Mouse (Mus musculus): Measurements from ENCODE around the gene Gpsm2. TPM values are rescaled to one million over a fixed set of nuclear protein-coding genes. Genes with fewer than 3 reads are reported as not detected.

Gene Gpsm2
- total and polyA plus RNA-seq, 3 experiments, result 9.7 to 11.2 (median 10.4) TPM

DNA sequence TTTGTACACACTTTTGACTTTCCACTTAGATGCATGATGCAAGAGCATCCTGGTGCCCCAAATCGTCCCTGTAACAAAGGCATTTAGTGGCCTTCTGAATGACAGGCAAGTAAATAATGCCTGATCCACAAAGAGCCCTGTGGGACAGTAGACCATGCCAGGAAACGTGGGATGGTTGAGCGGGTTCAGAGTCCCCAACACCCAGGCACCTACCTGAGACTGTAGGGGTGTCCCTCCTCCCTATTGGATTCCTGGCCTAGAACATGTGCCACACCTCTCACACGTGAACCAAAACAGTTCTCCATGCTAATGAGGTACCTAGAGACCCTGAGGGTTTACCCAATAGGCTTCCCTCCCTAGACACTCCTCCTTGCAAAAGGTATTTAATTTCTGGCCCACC, 41.1 kb downstream of the Gpsm2 start:
- Histone ChIP-seq H3K27me3 (replicated peaks) (no peaks in the 10 kb centered on the region), H3K4me2 (ENCODE audit: insufficient read depth, low read depth, poor library complexity, severe bottlenecking) (no peak overlapping the region), H3K9ac (ENCODE audit: insufficient read depth, low read depth) (no peak overlapping the region), H3K27ac (ENCODE audit: insufficient read depth, low read depth) (no peak overlapping the region), H3K79me2 (replicated peaks; ENCODE audit: control insufficient read depth, extremely low read depth, insufficient read depth, poor library complexity, severe bottlenecking) (no peaks in the 10 kb centered on the region), H3K4me1 (ENCODE audit: control insufficient read depth in 1 of 2, insufficient read depth in 2 of 2) (peaks cover 3 to 10% of the 10 kb centered on the region in 2 experiments), H3K9me3 (replicated peaks; ENCODE audit: low read length) (no peaks in the 10 kb centered on the region), H3K4me3 (replicated peaks in 1 of 3; ENCODE audit: low read depth in 2 of 3, low read length in 2 of 3, poor library complexity in 1 of 3) (no peak overlapping the region), H3K36me3 (replicated peaks in 1 of 2; ENCODE audit: control insufficient read depth in 1 of 2, insufficient read depth in 1 of 2, low read length in 1 of 2) (peaks cover 44 to 70% of the 10 kb centered on the region in 2 experiments)
- in situ Hi-C loops (cut with MboI; ENCODE audit: low pct_ligation_motif_present, low pct_unique_long_range_greater_than_20kb, low sequenced_read_pairs), result no loop called here
- DNase-seq (ENCODE audit: extremely low read depth), result no peak
- no peak for TF ChIP-seq POLR2AphosphoS2 (IDR thresholded peaks at IDR 0.05; ENCODE audit: low read depth, low read length)
- TF ChIP-seq ETS1 (conservative IDR thresholded peaks at IDR 0.05; ENCODE audit: low read depth, low read length), result no peak
- TF ChIP-seq ZC3H11A (IDR thresholded peaks at IDR 0.05; ENCODE audit: low read depth, low read length), result no peak
- no peak for TF ChIP-seq RCOR1 (conservative IDR thresholded peaks at IDR 0.05; ENCODE audit: low read depth, low read length)
- no peak for TF ChIP-seq USF2 (conservative IDR thresholded peaks at IDR 0.05; ENCODE audit: low read depth, low read length)
- no peak for TF ChIP-seq MAZ (IDR thresholded peaks at IDR 0.05; ENCODE audit: low read depth, low read length)
- TF ChIP-seq BHLHE40 (IDR thresholded peaks at IDR 0.05; ENCODE audit: low read depth, low read length), result no peak
- TF ChIP-seq ZMIZ1 (IDR thresholded peaks at IDR 0.05; ENCODE audit: low read depth, low read length), result no peak
- TF ChIP-seq MEF2A (IDR thresholded peaks at IDR 0.05; ENCODE audit: borderline replicate concordance, low read depth, low read length), result no peak
- no peak for TF ChIP-seq RAD21 (IDR thresholded peaks at IDR 0.05; ENCODE audit: low read depth, low read length)
- dilution Hi-C loops (cut with MboI; ENCODE audit: extremely low pct_ligation_motif_present, extremely low pct_unique_long_range_greater_than_20kb, low sequenced_read_pairs), result no loop called here

DNA sequence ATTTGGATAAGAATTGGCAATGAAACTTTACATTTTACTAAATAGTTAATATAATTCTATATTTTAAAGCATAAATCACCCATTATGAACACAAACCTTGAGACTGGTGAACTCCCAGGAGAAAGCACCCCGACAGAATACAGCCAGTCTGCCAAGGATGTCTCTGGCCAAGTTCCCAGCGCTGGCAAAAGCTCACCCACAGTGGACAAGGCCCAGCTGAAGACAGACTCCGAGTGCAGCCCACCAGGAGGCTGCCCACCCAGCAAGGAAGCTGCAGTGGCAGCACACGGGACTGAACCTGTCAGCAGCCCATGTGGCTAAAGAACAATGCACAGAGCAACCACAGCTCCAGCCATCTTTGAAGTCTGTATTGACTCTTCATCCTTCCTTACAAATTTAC, 45.5 kb downstream of the Gpsm2 start:
- Histone ChIP-seq H3K4me3 (replicated peaks in 1 of 3; ENCODE audit: low read depth in 2 of 3, low read length in 2 of 3, poor library complexity in 1 of 3) (no peak overlapping the region), H3K4me2 (ENCODE audit: insufficient read depth, low read depth, poor library complexity, severe bottlenecking) (no peak overlapping the region), H3K79me2 (replicated peaks; ENCODE audit: control insufficient read depth, extremely low read depth, insufficient read depth, poor library complexity, severe bottlenecking) (0 out of 2 replicates have a peak, but pooled peaks cover 2% of the 10 kb centered on the region), H3K4me1 (ENCODE audit: control insufficient read depth in 1 of 2, insufficient read depth in 2 of 2) (no peaks in the 10 kb centered on the region), H3K36me3 (replicated peaks in 1 of 2; ENCODE audit: control insufficient read depth in 1 of 2, insufficient read depth in 1 of 2, low read length in 1 of 2) (peaks cover 60 to 84% of the 10 kb centered on the region in 2 experiments), H3K9ac (ENCODE audit: insufficient read depth, low read depth) (no peak overlapping the region), H3K9me3 (replicated peaks; ENCODE audit: low read length) (no peaks in the 10 kb centered on the region), H3K27ac (ENCODE audit: insufficient read depth, low read depth) (no peak overlapping the region), H3K27me3 (replicated peaks) (no peaks in the 10 kb centered on the region)
- DNase-seq (ENCODE audit: extremely low read depth), result no peak
- in situ Hi-C loops (cut with MboI; ENCODE audit: low pct_ligation_motif_present, low pct_unique_long_range_greater_than_20kb, low sequenced_read_pairs), result no loop called here
- dilution Hi-C loops (cut with MboI; ENCODE audit: extremely low pct_ligation_motif_present, extremely low pct_unique_long_range_greater_than_20kb, low sequenced_read_pairs), result no loop called here
- TF ChIP-seq MXI1 (IDR thresholded peaks at IDR 0.05; ENCODE audit: low read depth, low read length), result no peak
- no peak for TF ChIP-seq ELF1 (IDR thresholded peaks at IDR 0.05; ENCODE audit: low read depth, low read length)
- no peak for TF ChIP-seq JUN (IDR thresholded peaks at IDR 0.05; ENCODE audit: insufficient read depth, low read depth, low read length)
- TF ChIP-seq E2F4 (IDR thresholded peaks at IDR 0.05; ENCODE audit: insufficient replicate concordance, low read depth, low read length), result no peak
- TF ChIP-seq UBTF (IDR thresholded peaks at IDR 0.05; ENCODE audit: low read depth, low read length), result no peak
- no peak for TF ChIP-seq CHD2 (IDR thresholded peaks at IDR 0.05; ENCODE audit: low read length)
- TF ChIP-seq RAD21 (IDR thresholded peaks at IDR 0.05; ENCODE audit: low read depth, low read length), result no peak
- TF ChIP-seq CHD1 (IDR thresholded peaks at IDR 0.05; ENCODE audit: low read depth, low read length), result no peak
- TF ChIP-seq MYC (IDR thresholded peaks at IDR 0.05; ENCODE audit: low read depth, low read length), result no peak
- TF ChIP-seq ZKSCAN1 (IDR thresholded peaks at IDR 0.05; ENCODE audit: borderline replicate concordance, low read depth, low read length), result no peak
- TF ChIP-seq MAFK (IDR thresholded peaks at IDR 0.05; ENCODE audit: insufficient replicate concordance, low read length), result no peak
- TF ChIP-seq TBP (conservative IDR thresholded peaks at IDR 0.05; ENCODE audit: low read depth, low read length), result no peak
- no peak for TF ChIP-seq CTCF (conservative IDR thresholded peaks at IDR 0.05 in 1 of 2, IDR thresholded peaks at IDR 0.05 in 1 of 2; ENCODE audit: low read depth in 2 of 2, low read length in 2 of 2)
- no peak for TF ChIP-seq SIN3A (IDR thresholded peaks at IDR 0.05; ENCODE audit: low read length)
- no peak for TF ChIP-seq ZMIZ1 (IDR thresholded peaks at IDR 0.05; ENCODE audit: low read depth, low read length)
- no peak for TF ChIP-seq RCOR1 (conservative IDR thresholded peaks at IDR 0.05; ENCODE audit: low read depth, low read length)
- TF ChIP-seq USF1 (IDR thresholded peaks at IDR 0.05; ENCODE audit: low read depth, low read length), result no peak
- no peak for TF ChIP-seq POLR2A (IDR thresholded peaks at IDR 0.05; ENCODE audit: low read depth, low read length)
- TF ChIP-seq ZC3H11A (IDR thresholded peaks at IDR 0.05; ENCODE audit: low read depth, low read length), result no peak
- no peak for TF ChIP-seq TCF12 (IDR thresholded peaks at IDR 0.05; ENCODE audit: low read depth, low read length)
